Mouse (Mus musculus): Measurements from ENCODE around the gene Atg9a. TPM values are rescaled to one million over a fixed set of nuclear protein-coding genes. Genes with fewer than 3 reads are reported as not detected.

Gene Atg9a
- polyA plus RNA-seq, 1 experiment: 529 TPM

DNA sequence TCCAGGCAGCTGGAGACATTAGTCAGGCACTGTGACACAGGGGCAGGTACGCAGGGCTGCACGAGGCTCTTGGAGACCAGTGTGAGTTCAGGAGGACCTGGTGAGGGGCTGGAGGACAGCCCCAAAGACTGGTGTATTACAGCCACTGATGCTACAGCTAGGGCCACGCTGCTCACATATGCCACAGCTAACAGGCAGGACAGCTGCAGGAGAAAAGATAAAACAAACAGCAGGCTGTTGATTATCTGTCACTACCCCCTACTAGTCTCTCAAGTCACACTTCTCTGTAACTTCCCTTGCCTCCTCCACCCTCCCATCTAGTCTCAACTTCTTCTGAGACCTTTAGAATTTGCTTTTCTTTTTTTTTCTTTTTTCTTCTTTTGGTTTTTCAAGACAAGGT, 55.3 kb downstream of the Atg9a start:
- no peaks in the 10 kb centered on the region for H3K27me3 ChIP-seq (ENCODE audit: control insufficient read depth, insufficient read depth, low read length)
- TF ChIP-seq POLR2A (IDR thresholded peaks at IDR 0.05; ENCODE audit: control insufficient read depth, low read depth, low read length) (no peak), CTCF (IDR thresholded peaks at IDR 0.05; ENCODE audit: control insufficient read depth, insufficient read depth, insufficient replicate concordance, low read depth, low read length) (no peak)
- no peak overlapping the region for H3K27ac ChIP-seq (ENCODE audit: control insufficient read depth, insufficient read depth, low read depth, low read length)
- no peak overlapping the region for H3K4me3 ChIP-seq (ENCODE audit: control insufficient read depth, low read depth, low read length)
- no peaks in the 10 kb centered on the region for H3K36me3 ChIP-seq (ENCODE audit: control insufficient read depth, insufficient read depth, low read length)
- peaks cover 4% of the 10 kb centered on the region for H3K4me1 ChIP-seq (ENCODE audit: control insufficient read depth, insufficient read depth, low read length)

DNA sequence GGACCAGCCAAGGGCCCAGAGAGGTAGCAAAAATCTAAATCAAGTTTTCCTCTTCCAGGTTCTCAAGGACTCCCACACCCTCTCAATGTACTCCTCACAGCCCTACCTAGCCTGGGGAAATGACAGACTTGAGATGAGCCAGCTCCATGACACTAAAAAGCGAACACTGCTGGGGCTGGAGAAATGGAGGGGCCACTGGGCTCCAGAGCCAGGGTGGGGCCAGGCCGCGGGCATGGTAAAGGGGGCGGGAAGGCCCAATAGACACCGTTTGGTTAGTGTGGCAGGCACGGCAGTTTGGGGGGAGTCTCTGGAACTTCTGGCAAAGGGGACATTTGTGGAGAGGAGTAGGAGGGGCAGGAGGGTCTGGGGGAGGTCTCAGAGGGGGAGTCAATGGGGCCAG, 55.7 kb downstream of the Atg9a start:
- no peak for TF ChIP-seq CTCF (IDR thresholded peaks at IDR 0.05; ENCODE audit: control insufficient read depth, insufficient read depth, insufficient replicate concordance, low read depth, low read length)
- TF ChIP-seq POLR2A (IDR thresholded peaks at IDR 0.05; ENCODE audit: control insufficient read depth, low read depth, low read length): no peak

DNA sequence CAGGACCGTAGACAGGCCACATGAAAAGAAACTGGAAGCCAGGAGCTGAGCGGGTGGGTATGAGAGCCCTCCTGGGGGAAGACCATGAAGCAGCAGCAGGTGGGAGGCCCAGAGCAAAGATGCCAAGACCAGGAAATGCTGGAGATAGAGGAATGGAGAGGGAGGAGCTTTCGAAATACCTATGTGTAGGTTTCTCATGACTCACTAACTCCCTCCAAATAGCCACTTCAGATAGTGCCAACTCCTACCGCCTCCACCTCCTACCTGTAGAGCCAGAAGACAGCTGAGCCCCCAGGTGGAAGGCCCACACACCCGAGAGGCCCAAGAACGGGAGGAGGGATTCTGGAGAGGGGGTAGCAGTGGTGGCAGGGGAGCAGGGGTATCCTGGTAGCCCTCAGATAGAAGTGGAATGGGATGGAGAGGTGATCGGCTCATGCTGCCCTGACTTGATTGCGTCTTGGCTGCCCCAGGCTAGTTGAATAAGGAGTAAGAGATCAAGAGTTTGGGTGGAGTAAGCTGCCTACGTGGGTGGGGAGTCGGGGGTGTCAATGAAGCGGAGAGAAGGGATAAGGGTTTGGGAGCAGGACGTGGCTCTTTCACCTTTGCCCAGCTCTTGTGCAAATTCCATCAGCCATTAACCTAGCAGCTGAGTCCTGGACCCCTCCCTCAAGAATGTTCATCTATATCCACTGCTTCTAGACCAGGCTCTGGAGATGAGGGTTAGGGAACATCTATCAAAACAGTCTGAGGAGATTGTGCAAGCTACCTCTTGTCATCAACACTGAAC, 58.4 kb downstream of the Atg9a start, which contains the start of gene Slc23a3:
TSS of gene Slc23a3 (minus strand) at position 470 of the 787 bp plus-strand sequence.
- no peaks in the 10 kb centered on the region for H3K4me1 ChIP-seq (ENCODE audit: control insufficient read depth, insufficient read depth, low read length)
- H3K4me3 ChIP-seq (ENCODE audit: control insufficient read depth, low read depth, low read length): no peak within 1 kb of the TSS
- no peaks in the 10 kb centered on the region for H3K27me3 ChIP-seq (ENCODE audit: control insufficient read depth, insufficient read depth, low read length)
- H3K27ac ChIP-seq (ENCODE audit: control insufficient read depth, insufficient read depth, low read depth, low read length): no peak within 1 kb of the TSS
- TF ChIP-seq POLR2A (IDR thresholded peaks at IDR 0.05; ENCODE audit: control insufficient read depth, low read depth, low read length) (no peak), CTCF (IDR thresholded peaks at IDR 0.05; ENCODE audit: control insufficient read depth, insufficient read depth, insufficient replicate concordance, low read depth, low read length) (no peak)
- H3K36me3 ChIP-seq (ENCODE audit: control insufficient read depth, insufficient read depth, low read length): no peaks in the 10 kb centered on the region

More for the DNA sequence above, 55.7 kb downstream of the Atg9a start:
- Histone ChIP-seq H3K36me3 (ENCODE audit: control insufficient read depth, insufficient read depth, low read length) (no peaks in the 10 kb centered on the region), H3K4me1 (ENCODE audit: control insufficient read depth, insufficient read depth, low read length) (peaks cover 4% of the 10 kb centered on the region), H3K27ac (ENCODE audit: control insufficient read depth, insufficient read depth, low read depth, low read length) (no peak overlapping the region), H3K4me3 (ENCODE audit: control insufficient read depth, low read depth, low read length) (no peak overlapping the region), H3K27me3 (ENCODE audit: control insufficient read depth, insufficient read depth, low read length) (no peaks in the 10 kb centered on the region)

Other genes with a start within 250 kb of the Atg9a start
- gene Ihh, start 240.5 kb downstream of the Atg9a start, polyA plus RNA-seq (2012; rRNA removed): 0.43 and 0.94 TPM in 2 replicates
- 7.7 and 7.9 TPM in 2 replicates for gene Nhej1, start 67.0 kb downstream of the Atg9a start, polyA plus RNA-seq (2012; rRNA removed)
- not detected in 2 replicates for gene Slc23a3, start 58.3 kb downstream of the Atg9a start, polyA plus RNA-seq (2012; rRNA removed)
- 43.5 and 44.3 TPM in 2 replicates for gene Cnppd1, start 49.5 kb downstream of the Atg9a start, polyA plus RNA-seq (2012; rRNA removed)
- 211 and 215 TPM in 2 replicates for gene Retreg2, start 49.4 kb downstream of the Atg9a start, polyA plus RNA-seq (2012; rRNA removed)
- gene Zfand2b, start 23.6 kb downstream of the Atg9a start, polyA plus RNA-seq (2012; rRNA removed): 7.1 and 7.4 TPM in 2 replicates
- gene Abcb6, start 11.8 kb downstream of the Atg9a start, polyA plus RNA-seq (2012; rRNA removed): 34.2 and 36.6 TPM in 2 replicates
- gene Ankzf1, start within 50 bp of the Atg9a start, polyA plus RNA-seq (2012; rRNA removed): 5.4 and 6.2 TPM in 2 replicates
- gene Glb1l, start 18.6 kb upstream of the Atg9a start, polyA plus RNA-seq (2012; rRNA removed): 117 and 129 TPM in 2 replicates
- 205 and 207 TPM in 2 replicates for gene Stk16, start 18.6 kb upstream of the Atg9a start, polyA plus RNA-seq (2012; rRNA removed)
- 163 and 204 TPM in 2 replicates for gene Tuba4a, start 27.7 kb upstream of the Atg9a start, polyA plus RNA-seq (2012; rRNA removed)
- gene A630095N17Rik, start 39.9 kb upstream of the Atg9a start, polyA plus RNA-seq (2012; rRNA removed): 10.2 and 12.7 TPM in 2 replicates
- 298 and 299 TPM in 2 replicates for gene Dnajb2, start 44.2 kb upstream of the Atg9a start, polyA plus RNA-seq (2012; rRNA removed)
- gene Ptprn, start 72.3 kb upstream of the Atg9a start, polyA plus RNA-seq (2012; rRNA removed): 0.41 and 0.49 TPM in 2 replicates
- 0.20 TPM in 1 of 2 replicates, not detected in the other for gene Resp18, start 86.2 kb upstream of the Atg9a start, polyA plus RNA-seq (2012; rRNA removed)
- gene Dnpep, start 125.8 kb upstream of the Atg9a start, polyA plus RNA-seq (2012; rRNA removed): 158 and 175 TPM in 2 replicates
- 3.6 and 9.8 TPM in 2 replicates for gene Des, start 168.1 kb upstream of the Atg9a start, polyA plus RNA-seq (2012; rRNA removed)
- gene Speg, start 183.1 kb upstream of the Atg9a start, polyA plus RNA-seq (2012; rRNA removed): 1.4 and 5.8 TPM in 2 replicates
- gene Gmppa, start 243.7 kb upstream of the Atg9a start, polyA plus RNA-seq (2012; rRNA removed): 96.2 and 98.2 TPM in 2 replicates